Mouse (Mus musculus) inflammation-experienced regulatory T-cells (primary cell): ENCODE measurements around the gene Srd5a1. TPM values are rescaled to one million over a fixed set of nuclear protein-coding genes. Genes with fewer than 3 reads are reported as not detected.

Experiments used
- polyA plus RNA-seq, 2 experiments: library from polyadenylated mRNA; unstranded; fragments of 100-300 nt; shearing (Covaris generic); gene quantifications; one replicate each; pipeline ENCODE4 v1.2.1; 2017

Srd5a1 gene
- under 1 TPM in 1 of 2 experiments, not detected in 1; 0.82 TPM for polyA plus RNA-seq

DNA sequence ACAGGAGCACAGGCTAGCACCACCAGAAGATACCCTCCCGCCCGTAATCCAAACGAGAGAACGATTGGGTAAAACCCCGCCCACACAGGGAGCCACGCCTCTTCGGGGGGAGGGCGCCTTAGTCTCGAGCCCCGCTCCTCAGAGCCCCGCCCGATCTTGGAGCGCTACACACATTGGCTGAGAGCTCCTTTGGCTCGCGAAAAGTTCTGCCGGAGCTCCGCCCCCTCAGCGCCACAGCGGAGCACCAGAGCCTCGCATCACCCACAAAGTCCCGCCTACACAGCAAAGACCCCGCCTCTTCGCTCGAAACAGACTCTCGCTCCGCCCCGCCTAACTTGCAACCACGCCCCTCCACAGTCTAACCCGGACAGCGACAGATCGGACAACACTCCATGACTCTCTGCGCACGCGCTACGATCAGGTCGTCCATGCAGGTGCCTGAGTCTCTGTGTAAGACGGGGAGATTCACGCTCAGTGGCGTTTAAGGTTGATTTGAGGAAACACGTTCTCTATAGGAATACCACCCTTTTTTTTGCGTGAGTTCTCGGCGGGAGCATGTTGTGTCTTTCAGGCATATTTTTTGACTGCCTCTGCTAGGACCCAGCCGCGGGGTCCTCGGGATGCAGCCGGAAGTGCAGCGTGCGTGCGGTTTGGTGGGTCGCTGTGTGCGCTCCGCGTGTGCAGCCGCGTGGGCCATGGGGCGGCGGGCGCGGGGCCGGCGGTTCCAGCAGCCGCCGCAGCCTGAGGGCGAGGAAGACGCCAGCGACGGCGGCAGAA, at the start of gene Srd5a1:
Gene Srd5a1 (minus strand): TSS at position 45 of the 777 bp plus-strand sequence.

DNA sequence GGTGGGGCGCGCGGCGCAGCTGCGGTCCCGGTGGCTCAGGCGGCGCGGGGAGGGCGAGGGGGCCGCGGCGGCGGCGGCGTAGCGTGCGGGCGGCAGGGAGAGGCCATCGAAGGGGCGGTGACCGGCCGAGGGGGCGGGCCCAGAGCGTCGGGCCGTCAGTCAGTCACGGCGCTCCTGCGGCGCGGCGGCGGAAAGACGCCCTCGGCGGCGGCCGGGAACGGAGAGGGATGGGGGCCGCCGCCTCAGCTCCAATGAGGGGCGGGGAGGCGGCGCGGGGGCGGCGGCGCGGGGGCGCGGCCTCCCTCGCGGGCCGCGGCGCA, 76.9 kb downstream of the Srd5a1 start, which contains the start of gene Tent4a:
Gene Tent4a (minus strand): TSS at position 284 of the 320 bp plus-strand sequence.

DNA sequence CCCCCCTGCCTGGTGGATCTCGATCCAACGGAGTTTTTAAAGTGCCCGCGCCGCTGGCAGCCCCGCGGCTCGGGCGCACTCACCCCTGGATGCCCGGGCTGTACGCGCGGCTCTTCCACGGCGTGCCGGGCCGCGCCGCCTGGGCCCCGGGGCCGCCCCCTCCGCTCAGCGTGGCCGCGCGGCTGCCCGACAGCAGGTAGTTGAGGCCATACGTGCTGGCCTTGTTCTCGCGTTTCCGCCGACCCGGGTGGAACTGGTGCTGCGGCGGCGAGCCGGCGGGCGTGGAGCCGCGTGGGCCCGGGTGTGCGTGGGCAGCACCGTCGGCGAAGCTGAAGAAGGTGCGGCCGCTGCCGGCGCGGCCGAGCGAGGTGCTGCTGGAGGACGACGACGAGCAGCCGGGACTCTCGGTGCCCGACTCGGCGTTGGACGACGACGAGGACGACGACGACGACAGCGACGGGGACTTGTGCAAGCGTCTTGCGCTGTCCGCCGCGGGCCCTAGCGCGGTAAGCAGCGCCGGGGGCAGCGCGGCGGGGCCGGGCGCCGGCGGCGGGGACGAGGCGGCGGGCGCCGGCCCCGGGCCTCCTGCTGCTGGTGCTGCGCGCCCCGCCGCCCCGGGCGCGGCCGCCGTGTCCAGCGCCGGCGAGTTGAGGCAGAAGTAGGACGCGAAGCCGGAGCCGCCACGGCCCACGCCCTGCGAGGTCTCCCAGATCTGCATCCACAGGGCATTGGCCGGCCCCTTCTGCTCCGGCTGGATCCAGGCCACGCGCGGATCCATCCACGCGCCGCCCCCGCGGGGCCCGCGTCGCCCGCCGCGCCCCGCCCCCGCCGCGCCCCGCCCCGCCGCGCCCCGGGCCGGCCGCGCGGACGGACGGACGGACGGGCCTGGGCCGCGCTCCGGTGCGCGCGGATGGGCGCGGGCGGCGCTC, 77.6 kb downstream of the Srd5a1 start, which contains the start of gene Nsun2:
Gene Nsun2 (plus strand): TSS at position 342 of the 929 bp plus-strand sequence.

Other genes with a start within 250 kb of the Srd5a1 start
- gene Nsun2, start 77.7 kb downstream of the Srd5a1 start, polyA plus RNA-seq: 100 to 1,000 TPM; 132 to 150 TPM
- gene Tent4a, start 76.8 kb downstream of the Srd5a1 start, polyA plus RNA-seq: 10 to 100 TPM; 15.4 to 19.3 TPM
- gene Ube2ql1, start 128.4 kb upstream of the Srd5a1 start, polyA plus RNA-seq: under 1 TPM in 1 of 2 experiments, not detected in 1; 0.27 TPM
- 100 to 1,000 TPM; 141 to 168 TPM for gene Med10, start 191.0 kb upstream of the Srd5a1 start, polyA plus RNA-seq